ENCODE assay signal across 11 mouse cellular contexts in genomic region chr1:182111386-182112317, GRCm38 (mm10). TPM values are rescaled to one million over a fixed set of nuclear protein-coding genes. Genes with fewer than 3 reads are reported as not detected.
DNase-seq lines count a peak whose midpoint lies in the region; ATAC-seq and TF ChIP-seq lines count a peak whose summit lies in the region.
"Had no signal": no experiment of that assay in that cellular context is flagged by ENCODE, and none has a peak within 500 bp of the region (broad histone marks: within the 10 kb centered on the region; RNA-seq: fewer than 3 reads in every experiment).

No protein-coding gene starts in this region.

- peak; percentile 8 for TF ChIP-seq RAD21 in CH12.LX (IDR thresholded peaks at IDR 0.05; ENCODE audit: low read depth, low read length)

- WGBS in hindbrain, embryonic 13.5 days: 68% methylated on average over 14 of the region's 14 CpGs
- WGBS in hindbrain, embryonic 12.5 days: 71% methylated on average over 14 of the region's 14 CpGs

- no peaks in the 10 kb centered on the region for H3K9me3 ChIP-seq in hindbrain, embryonic 13.5 days
- no peaks in the 10 kb centered on the region for H3K9me3 ChIP-seq in hindbrain, embryonic 12.5 days (replicated peaks)
- H3K9me3 ChIP-seq in CH12.LX (replicated peaks; ENCODE audit: low read length): no peaks in the 10 kb centered on the region
- H3K9me3 ChIP-seq: embryonic facial prominence, embryonic 12.5 days; neural tube, embryonic 13.5 days had no signal

- ATAC-seq in hindbrain, embryonic 13.5 days (ENCODE audit: low FRiP score): 0 out of 2 replicates have a peak, but pooled peaks have one; percentile 29
- ATAC-seq in hindbrain, embryonic 12.5 days (ENCODE audit: low FRiP score): no peak

- in situ Hi-C loops in CH12.LX (cut with MboI; ENCODE audit: low pct_ligation_motif_present, low pct_unique_long_range_greater_than_20kb, low sequenced_read_pairs): loop anchor here (10.0 kb wide), 1 partner anchor 387 kb away; no protein-coding TSS in a partner anchor

- no peak overlapping the region for H3K27ac ChIP-seq in hindbrain, embryonic 13.5 days
- H3K27ac ChIP-seq in hindbrain, embryonic 12.5 days: no peak overlapping the region
- H3K27ac ChIP-seq in CH12.LX (ENCODE audit: insufficient read depth, low read depth): peak overlapping the region; percentile 99
- H3K27ac ChIP-seq: neural tube, embryonic 13.5 days had no signal

- 0 out of 2 replicates have a peak, but pooled peaks have one; percentile 10 for TF ChIP-seq POLR2A in CH12.LX (IDR thresholded peaks at IDR 0.05; ENCODE audit: low read depth, low read length)

- DNase-seq in CH12.LX (ENCODE audit: extremely low read depth) (peak; percentile 87), liver (no peak)
- DNase-seq in cerebellum, adult 8-10 months: peak; percentile 31
- peak; percentile 51 for DNase-seq in induced T-regulatory cell, adult 2 months (ENCODE audit: low read depth)
- no peak for DNase-seq in ovary, postnatal 14 days (ENCODE audit: low spot score)
- no peak for DNase-seq in left cerebral cortex, postnatal 36 days (ENCODE audit: low spot score in 2 of 2)
- DNase-seq: layer of hippocampus, postnatal 36 days had no signal

- H3K9ac ChIP-seq in hindbrain, embryonic 13.5 days: no peak overlapping the region
- no peak overlapping the region for H3K9ac ChIP-seq in hindbrain, embryonic 12.5 days
- peak overlapping the region; percentile 54 for H3K9ac ChIP-seq in CH12.LX (ENCODE audit: insufficient read depth, low read depth)
- H3K9ac ChIP-seq: embryonic facial prominence, embryonic 12.5 days; neural tube, embryonic 13.5 days had no signal

- peaks cover 36% of the 10 kb centered on the region for H3K4me1 ChIP-seq in hindbrain, embryonic 13.5 days (replicated peaks)
- peaks cover 20% of the 10 kb centered on the region for H3K4me1 ChIP-seq in hindbrain, embryonic 12.5 days
- peaks cover 41 to 58% of the 10 kb centered on the region in 2 experiments for H3K4me1 ChIP-seq in CH12.LX (ENCODE audit: control insufficient read depth in 1 of 2, insufficient read depth in 2 of 2)

- TF ChIP-seq CTCF in CH12.LX (conservative IDR thresholded peaks at IDR 0.05 in 1 of 2, IDR thresholded peaks at IDR 0.05 in 1 of 2; ENCODE audit: low read depth in 2 of 2, low read length in 2 of 2): peak in 1 of 2 experiments; percentile 16; a peak in 1 of 4 replicates

- intact Hi-C loops in left cerebral cortex, postnatal 36 days (cut with DNase I): no loop called here

- no peaks in the 10 kb centered on the region for H3K36me3 ChIP-seq in hindbrain, embryonic 13.5 days
- no peaks in the 10 kb centered on the region for H3K36me3 ChIP-seq in hindbrain, embryonic 12.5 days
- H3K36me3 ChIP-seq in CH12.LX (replicated peaks in 1 of 2; ENCODE audit: control insufficient read depth in 1 of 2, insufficient read depth in 1 of 2, low read length in 1 of 2): no peaks in the 10 kb centered on the region
- H3K36me3 ChIP-seq: embryonic facial prominence, embryonic 12.5 days; neural tube, embryonic 13.5 days had no signal

- H3K27me3 ChIP-seq in hindbrain, embryonic 13.5 days: 0 out of 2 replicates have a peak, but pooled peaks cover 2% of the 10 kb centered on the region
- no peaks in the 10 kb centered on the region; the same call in 1 of the 2 replicates for H3K27me3 ChIP-seq in hindbrain, embryonic 12.5 days
- no peaks in the 10 kb centered on the region for H3K27me3 ChIP-seq in CH12.LX (replicated peaks)
- H3K27me3 ChIP-seq: embryonic facial prominence, embryonic 12.5 days; neural tube, embryonic 13.5 days had no signal

- H3K79me2 ChIP-seq in CH12.LX (replicated peaks; ENCODE audit: control insufficient read depth, extremely low read depth, insufficient read depth, poor library complexity, severe bottlenecking): no peaks in the 10 kb centered on the region

- H3K4me3 ChIP-seq in hindbrain, embryonic 13.5 days: no peak overlapping the region
- no peak overlapping the region for H3K4me3 ChIP-seq in hindbrain, embryonic 12.5 days
- peak overlapping the region in 1 of 3 experiments; percentile 26 for H3K4me3 ChIP-seq in CH12.LX (replicated peaks in 1 of 3; ENCODE audit: low read depth in 2 of 3, low read length in 2 of 3, poor library complexity in 1 of 3)
- H3K4me3 ChIP-seq: embryonic facial prominence, embryonic 12.5 days; neural tube, embryonic 13.5 days had no signal

- dilution Hi-C loops in CH12.LX (cut with MboI; ENCODE audit: extremely low pct_ligation_motif_present, extremely low pct_unique_long_range_greater_than_20kb, low sequenced_read_pairs): no loop called here

- no peak overlapping the region for H3K4me2 ChIP-seq in hindbrain, embryonic 13.5 days
- H3K4me2 ChIP-seq in hindbrain, embryonic 12.5 days (replicated peaks): no peak overlapping the region
- peak overlapping the region; percentile 48 for H3K4me2 ChIP-seq in CH12.LX (ENCODE audit: insufficient read depth, low read depth, poor library complexity, severe bottlenecking)
- H3K4me2 ChIP-seq: embryonic facial prominence, embryonic 12.5 days; neural tube, embryonic 13.5 days had no signal

- TF ChIP-seq EP300 in CH12.LX (IDR thresholded peaks at IDR 0.05; ENCODE audit: low read length): peak; percentile 93

TF ChIP-seq in CH12.LX, 34 proteins besides CTCF, POLR2A, EP300 and RAD21:
- TF ChIP-seq MYC (IDR thresholded peaks at IDR 0.05; ENCODE audit: low read depth, low read length) (peak; percentile 78; the same call in 1 of the 2 replicates), RCOR1 (conservative IDR thresholded peaks at IDR 0.05; ENCODE audit: low read depth, low read length) (peak; percentile 89), USF1 (IDR thresholded peaks at IDR 0.05; ENCODE audit: low read depth, low read length) (no peak), MXI1 (IDR thresholded peaks at IDR 0.05; ENCODE audit: low read depth, low read length) (no peak; the same call in 1 of the 2 replicates), UBTF (IDR thresholded peaks at IDR 0.05; ENCODE audit: low read depth, low read length) (no peak), HCFC1 (IDR thresholded peaks at IDR 0.05; ENCODE audit: low read depth, low read length) (peak; percentile 56), E2F4 (IDR thresholded peaks at IDR 0.05; ENCODE audit: insufficient replicate concordance, low read depth, low read length) (peak; percentile 61; the same call in 1 of the 2 replicates), CHD2 (IDR thresholded peaks at IDR 0.05; ENCODE audit: low read length) (peak; percentile 90), ETS1 (conservative IDR thresholded peaks at IDR 0.05; ENCODE audit: low read depth, low read length) (peak; percentile 92), JUN (IDR thresholded peaks at IDR 0.05; ENCODE audit: insufficient read depth, low read depth, low read length) (peak; percentile 65), SIN3A (IDR thresholded peaks at IDR 0.05; ENCODE audit: low read length) (peak; percentile 84), MAX (IDR thresholded peaks at IDR 0.05; ENCODE audit: low read length) (peak; percentile 68), ZC3H11A (IDR thresholded peaks at IDR 0.05; ENCODE audit: low read depth, low read length) (no peak), BHLHE40 (IDR thresholded peaks at IDR 0.05; ENCODE audit: low read depth, low read length) (peak; percentile 85), ZMIZ1 (IDR thresholded peaks at IDR 0.05; ENCODE audit: low read depth, low read length) (peak; percentile 89), TCF12 (IDR thresholded peaks at IDR 0.05; ENCODE audit: low read depth, low read length) (peak; percentile 94), MAFK (IDR thresholded peaks at IDR 0.05; ENCODE audit: insufficient replicate concordance, low read length) (peak; percentile 92), ZKSCAN1 (IDR thresholded peaks at IDR 0.05; ENCODE audit: borderline replicate concordance, low read depth, low read length) (no peak; the same call in 1 of the 2 replicates), SMC3 (IDR thresholded peaks at IDR 0.05; ENCODE audit: low read depth, low read length) (peak; percentile 37), MEF2A (IDR thresholded peaks at IDR 0.05; ENCODE audit: borderline replicate concordance, low read depth, low read length) (peak; percentile 90), KAT2A (IDR thresholded peaks at IDR 0.05; ENCODE audit: insufficient replicate concordance, low read length) (peak; percentile 76; the same call in 1 of the 2 replicates), GABPA (IDR thresholded peaks at IDR 0.05; ENCODE audit: insufficient replicate concordance, low read depth, low read length) (no peak), CHD1 (IDR thresholded peaks at IDR 0.05; ENCODE audit: low read depth, low read length) (no peak; the same call in 1 of the 2 replicates), TBP (conservative IDR thresholded peaks at IDR 0.05; ENCODE audit: low read depth, low read length) (no peak), MAZ (IDR thresholded peaks at IDR 0.05; ENCODE audit: low read depth, low read length) (peak; percentile 96), IRF4 (IDR thresholded peaks at IDR 0.05; ENCODE audit: low read depth, low read length) (peak; percentile 96), ELF1 (IDR thresholded peaks at IDR 0.05; ENCODE audit: low read depth, low read length) (peak; percentile 65), NRF1 (IDR thresholded peaks at IDR 0.05; ENCODE audit: low read depth, low read length) (no peak), JUND (conservative IDR thresholded peaks at IDR 0.05; ENCODE audit: low read depth, low read length) (peak; percentile 67), ZNF384 (IDR thresholded peaks at IDR 0.05; ENCODE audit: low read depth, low read length) (peak; percentile 90), POLR2AphosphoS2 (IDR thresholded peaks at IDR 0.05; ENCODE audit: low read depth, low read length) (no peak), PAX5 (IDR thresholded peaks at IDR 0.05; ENCODE audit: low read length) (no peak), NELFE (IDR thresholded peaks at IDR 0.05; ENCODE audit: low read depth, low read length) (no peak)

RNA-seq across cellular contexts. Expression of gene Srp9, which starts 12.9 kb away (rescaled TPM):
- 140 and 146 TPM in 2 replicates for polyA plus RNA-seq in hindbrain, embryonic 13.5 days (2015; fragmentation: Nextera tagmentation; extraction: Ambion mirVana)
- polyA plus RNA-seq in hindbrain, embryonic 12.5 days (2016; fragmentation: Nextera tagmentation; extraction: Ambion mirVana): 158 and 167 TPM in 2 replicates
- 135 and 154 TPM in 2 replicates for total RNA-seq in CH12.LX (2012; rRNA removed)
- total RNA-seq in CH12.LX (2014; rRNA removed): 221 and 235 TPM in 2 replicates
- 138 and 153 TPM in 2 replicates for polyA plus RNA-seq in CH12.LX (2012; ENCODE audit: insufficient read length, low read depth)
- total RNA-seq in left cerebral cortex, postnatal 36 days (2021): 10 to 100 TPM; 61.0 to 63.4 TPM

RNA-seq across cellular contexts. Expression of gene Vmn1r1, which starts 52.6 kb away (rescaled TPM):
- polyA plus RNA-seq in hindbrain, embryonic 13.5 days (2015; fragmentation: Nextera tagmentation; extraction: Ambion mirVana): not detected in 2 replicates
- polyA plus RNA-seq in hindbrain, embryonic 12.5 days (2016; fragmentation: Nextera tagmentation; extraction: Ambion mirVana): not detected in 2 replicates
- total RNA-seq in CH12.LX (2012; rRNA removed): not detected in 2 replicates
- not detected in 2 replicates for total RNA-seq in CH12.LX (2014; rRNA removed)
- polyA plus RNA-seq in CH12.LX (2012; ENCODE audit: insufficient read length, low read depth): not detected in 2 replicates
- not detected for total RNA-seq in left cerebral cortex, postnatal 36 days (2021)
- total RNA-seq: layer of hippocampus, postnatal 36 days had no signal
- polyA plus RNA-seq: embryonic facial prominence, embryonic 12.5 days; neural tube, embryonic 13.5 days had no signal

Comparison
In these comparisons a context has a peak if more than half of its experiments do, and no peak if none do; other contexts are left out.
1. DNase-seq: peak in CH12.LX (single experiment), cerebellum, adult 8-10 months (single experiment) and induced T-regulatory cell, adult 2 months (single experiment); none in ovary, postnatal 14 days (single experiment), left cerebral cortex, postnatal 36 days (0 of 2) and liver (single experiment).